Mouse (Mus musculus): ENCODE results near the gene Dnajb14. TPM values are rescaled to one million over a fixed set of nuclear protein-coding genes. Genes with fewer than 3 reads are reported as not detected.
A peak's percentile ranks its signal among the peaks of the same experiment; 100 is the strongest.

Dnajb14 gene
- total RNA-seq, 2 experiments from 2014 or later = 8.4 to 8.8 TPM

DNA sequence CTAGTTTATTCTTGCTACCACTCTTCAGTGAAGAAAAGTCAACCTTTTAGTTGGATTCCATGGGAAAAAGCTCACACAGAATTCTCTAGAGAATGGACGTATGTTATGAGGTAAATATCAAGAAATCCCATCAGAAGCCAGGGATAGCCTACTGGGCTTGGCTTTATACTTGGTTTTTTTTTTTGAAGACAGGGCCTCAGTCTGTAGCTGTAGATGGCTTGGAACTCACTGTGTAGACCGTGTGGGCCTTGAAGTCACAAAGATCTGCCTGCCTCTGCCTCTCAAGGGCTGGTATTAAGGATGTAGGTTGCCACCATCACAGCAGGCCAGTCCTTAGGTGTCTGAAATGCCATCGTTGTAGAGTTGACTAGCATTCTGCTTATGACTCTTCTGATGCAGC, 4.9 kb upstream of the Dnajb14 start:
- intact Hi-C loops (cut with DNase I) = loop anchor here (5.0 kb wide), 1 partner anchor 665 kb away; the partner anchor contains the start of gene Eif4e
- DNase-seq = no peak

DNA sequence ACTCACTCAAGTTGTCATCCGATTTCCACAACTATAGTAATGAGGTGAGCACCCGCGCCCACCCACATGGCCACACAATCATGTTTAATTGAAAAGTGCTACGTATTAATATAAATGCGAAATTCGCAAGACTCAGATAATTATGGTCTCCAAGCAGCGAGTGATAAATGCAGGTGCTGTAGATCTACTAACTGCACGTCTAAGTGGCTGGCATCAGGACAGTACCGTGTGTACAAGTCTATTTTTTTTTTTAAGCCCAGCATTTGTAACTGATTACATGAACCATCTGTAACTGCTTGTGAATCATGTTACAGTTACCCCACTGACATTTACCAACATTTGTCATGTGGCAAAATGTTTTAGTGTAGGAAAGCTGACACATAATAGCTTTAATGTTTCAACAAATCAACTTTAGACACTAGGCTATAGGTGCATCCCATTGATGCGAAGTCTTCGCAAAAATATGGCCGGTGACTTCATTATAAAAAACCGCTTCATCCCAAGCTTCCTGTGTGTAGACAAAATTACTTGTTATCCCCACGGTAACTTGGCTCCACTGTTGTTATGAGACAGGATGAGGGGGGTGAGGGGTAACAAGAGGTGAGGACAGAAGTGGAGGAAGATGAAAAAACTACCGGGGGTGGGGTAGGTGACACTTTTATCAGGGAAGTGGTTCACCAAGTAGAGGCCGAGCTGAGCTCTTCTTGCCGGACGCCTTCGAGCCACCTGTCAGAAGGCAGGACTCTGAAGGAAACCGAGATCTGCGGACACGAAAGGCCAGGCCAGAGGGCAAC, 3.9 kb upstream of the Dnajb14 start:
- intact Hi-C loops (cut with DNase I) = loop anchor here (2.0 to 5.0 kb wide), 2 partner anchors 127 to 664 kb away; partner anchors contain the start of gene Eif4e
- no peak for DNase-seq

DNA sequence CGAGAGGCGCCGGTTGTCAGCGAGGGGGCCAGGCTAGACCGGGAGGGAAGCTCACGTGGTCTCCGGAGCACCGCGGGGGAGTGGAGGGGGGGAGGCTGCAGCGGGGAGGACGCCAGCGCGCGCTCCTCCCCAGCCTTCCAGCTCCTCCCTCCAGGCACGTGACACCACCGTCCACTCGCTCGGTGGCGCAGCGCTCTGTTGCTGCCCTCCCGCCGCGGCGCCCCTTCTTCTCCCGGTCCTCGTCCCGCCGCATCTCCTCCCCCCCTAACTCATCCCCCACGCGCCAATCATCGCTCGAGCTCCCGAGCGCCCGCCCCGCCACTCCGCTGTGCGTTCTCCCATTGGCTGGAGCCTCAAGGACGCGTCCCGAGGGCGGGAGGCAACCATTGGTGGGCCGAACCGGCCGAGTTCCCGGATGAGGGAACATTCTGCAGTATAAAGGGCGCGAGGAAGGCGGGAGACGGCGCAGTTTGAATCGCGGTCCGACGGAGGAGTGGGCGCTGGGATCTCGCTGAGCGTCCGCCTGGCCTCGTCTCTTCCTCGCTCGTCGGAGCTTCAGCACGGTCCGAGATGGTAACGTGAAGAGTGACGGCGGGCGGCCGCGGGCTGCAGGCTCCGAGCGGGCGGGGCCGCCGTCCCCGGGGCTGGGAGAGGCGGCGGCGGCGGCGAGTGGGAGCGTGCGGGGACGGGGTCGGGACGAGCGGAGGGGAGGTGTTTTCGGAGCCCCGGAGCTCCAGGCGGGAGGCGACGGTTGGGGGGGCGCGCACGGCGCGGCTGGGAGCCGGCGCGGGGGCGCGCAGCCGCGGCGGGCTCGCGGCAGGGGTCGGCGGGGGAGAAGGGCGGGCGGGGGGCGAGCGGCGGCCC, 3.1 kb upstream of the Dnajb14 start, which contains the start of gene H2afz:
Gene H2afz (plus strand): TSS at position 364 of the 864 bp plus-strand sequence.
- peak; percentile 97 for DNase-seq
- intact Hi-C loops (cut with DNase I) = loop anchor here (2.0 to 5.0 kb wide), 2 partner anchors 126 to 663 kb away; partner anchors contain the start of gene Eif4e

DNA sequence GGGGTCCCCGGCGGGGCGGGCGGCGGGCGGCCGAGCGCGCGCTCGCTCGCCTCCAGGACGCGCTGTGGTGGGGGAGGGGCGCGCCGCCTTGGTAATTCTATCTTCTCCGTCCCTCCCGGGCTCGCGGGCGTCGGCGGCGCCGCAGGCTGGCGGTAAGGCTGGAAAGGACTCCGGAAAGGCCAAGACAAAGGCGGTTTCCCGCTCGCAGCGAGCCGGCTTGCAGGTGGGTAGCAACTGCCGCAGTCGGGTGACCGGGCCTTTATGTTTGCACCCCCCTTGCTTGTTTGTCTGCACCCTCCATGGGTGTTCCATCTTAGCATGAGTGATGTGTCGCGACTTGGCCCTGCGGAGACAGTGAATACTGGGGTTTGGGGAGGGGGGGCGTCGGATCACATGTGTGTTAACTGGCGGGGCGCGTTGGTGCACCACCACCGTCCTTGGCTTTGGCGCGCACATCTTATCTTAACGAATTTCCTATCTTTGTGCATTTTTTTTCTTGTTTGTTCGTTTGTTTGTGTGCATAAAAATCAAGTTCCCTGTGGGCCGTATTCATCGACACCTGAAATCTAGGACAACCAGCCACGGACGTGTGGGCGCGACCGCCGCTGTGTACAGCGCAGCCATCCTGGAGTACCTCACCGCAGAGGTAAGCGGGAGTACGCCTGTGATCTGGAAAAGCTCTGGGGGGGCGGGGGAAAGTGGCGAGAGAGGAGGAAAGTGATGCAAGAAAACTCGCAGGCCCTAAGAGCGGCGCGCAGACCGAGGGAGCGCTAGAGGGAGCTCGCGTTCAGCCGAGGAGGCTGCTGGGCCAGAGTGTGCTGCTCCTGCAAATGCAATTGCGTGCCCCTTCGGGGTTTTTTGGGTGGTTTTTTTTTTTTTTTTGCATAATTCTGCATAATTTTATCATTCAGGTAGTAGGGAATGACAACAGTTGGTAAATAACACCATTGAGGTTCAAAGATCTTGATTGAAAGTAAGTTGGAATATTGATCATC, 2.2 kb upstream of the Dnajb14 start:
- peak; percentile 83 to 89 for DNase-seq
- intact Hi-C loops (cut with DNase I) = loop anchor here (1.0 to 5.0 kb wide), 5 partner anchors 59 to 662 kb away; partner anchors contain the start of genes 1110002E22Rik, Adh5, Eif4e and Gm5105

DNA sequence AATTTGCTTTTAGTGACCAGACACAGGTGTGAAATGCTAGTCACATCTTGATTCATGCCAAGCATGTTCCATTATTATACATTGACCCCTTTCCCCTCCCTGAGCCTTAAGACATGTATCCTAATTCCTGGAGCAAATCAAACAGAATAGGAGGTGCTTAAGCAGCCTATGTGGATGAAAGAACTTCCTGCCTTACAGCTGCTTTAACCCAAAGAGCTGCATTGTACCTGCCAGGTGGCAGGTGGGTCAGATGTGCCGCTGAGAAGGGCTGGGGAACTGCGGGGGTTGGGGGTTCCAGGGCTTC, 390 bp upstream of the Dnajb14 start:
- DNase-seq = no peak
- intact Hi-C loops (cut with DNase I) = loop anchor here (1.0 to 5.0 kb wide), 4 partner anchors 51 to 575 kb away; partner anchors contain the start of genes 1110002E22Rik, Adh5, Gm5105 and Lamtor3

DNA sequence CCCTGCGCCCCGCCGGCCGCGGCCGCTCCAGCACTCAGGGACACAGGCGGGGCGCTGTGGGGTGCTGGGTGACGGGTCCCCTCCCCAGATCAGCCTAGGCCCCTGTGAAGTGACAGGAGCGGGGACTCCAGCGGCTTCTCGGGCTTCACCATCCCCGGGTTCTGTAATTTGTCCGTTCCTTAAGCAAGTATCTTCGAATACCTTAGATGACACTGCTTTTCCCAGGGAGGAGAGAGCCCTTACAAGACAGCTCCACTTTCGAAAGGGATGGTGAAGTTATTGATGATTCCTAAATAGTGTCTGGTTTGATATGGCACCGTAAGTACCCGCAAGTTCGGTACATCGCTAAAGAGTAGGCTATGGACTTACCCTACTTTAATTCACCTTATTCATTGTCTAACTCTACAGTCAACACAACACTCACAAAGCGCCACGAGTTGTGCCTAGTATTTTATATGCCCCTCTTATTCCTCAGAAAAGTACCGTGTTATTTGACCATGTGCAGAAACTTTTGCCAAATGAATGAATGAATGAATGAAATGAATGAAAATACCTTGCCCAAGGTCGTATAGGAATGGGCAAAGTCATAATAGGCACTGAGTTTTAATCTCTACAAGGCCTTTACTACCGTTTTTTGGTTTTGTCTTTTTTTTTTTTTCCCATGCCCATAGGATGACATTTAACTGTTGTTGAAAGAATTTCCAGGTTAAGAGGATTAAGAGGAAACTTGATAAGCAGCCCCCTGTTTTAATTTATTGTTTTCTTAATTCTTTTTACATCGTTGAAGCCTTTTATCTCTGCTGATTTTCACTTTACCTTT, 829 bp downstream of the Dnajb14 start:
- no peak for DNase-seq
- intact Hi-C loops (cut with DNase I) = loop anchor here (5.0 kb wide), 2 partner anchors 199 to 574 kb away; partner anchors contain the start of genes 1110002E22Rik, Adh5 and Gm5105

DNA sequence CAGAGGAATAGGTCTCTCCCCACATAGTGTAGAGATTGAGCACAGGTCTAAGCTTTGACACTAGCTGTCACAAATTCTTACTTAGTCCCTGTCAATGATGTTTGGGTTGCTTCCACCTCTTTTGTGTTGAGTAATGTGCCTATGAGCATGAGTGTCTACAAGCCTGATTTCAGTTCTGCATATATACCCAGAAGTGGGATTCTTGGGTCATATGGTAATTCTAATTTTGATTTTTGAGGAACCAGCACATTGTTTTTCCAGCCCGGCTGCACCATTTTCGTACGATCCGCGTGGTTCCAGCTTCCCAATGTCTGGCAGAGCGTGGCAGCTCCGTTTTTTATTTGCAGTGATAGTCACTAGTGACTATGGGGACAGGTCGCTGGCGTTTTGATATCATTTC, 1.9 kb downstream of the Dnajb14 start:
- intact Hi-C loops (cut with DNase I) = loop anchor here (5.0 kb wide), 2 partner anchors 198 to 573 kb away; partner anchors contain the start of genes 1110002E22Rik, Adh5 and Gm5105
- DNase-seq = no peak

DNA sequence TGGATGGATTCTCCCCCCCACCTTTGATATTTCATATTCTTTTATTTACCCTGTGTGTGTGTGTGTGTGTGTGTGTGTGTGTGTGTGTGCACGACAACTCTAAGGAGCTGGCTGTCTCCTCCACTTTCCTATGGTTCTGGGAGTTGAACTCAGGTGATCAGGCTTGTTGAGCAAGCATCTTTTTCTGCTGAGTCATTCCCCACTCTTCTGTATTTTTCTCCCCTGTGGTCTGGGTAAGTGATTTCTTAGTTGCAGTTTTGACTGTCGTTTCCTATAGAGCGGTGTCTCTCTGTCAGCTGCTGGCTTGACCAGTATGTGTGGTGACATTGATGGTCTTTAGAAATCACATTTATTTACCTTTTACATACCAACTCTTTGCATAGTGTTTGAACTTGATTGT, 11.8 kb downstream of the Dnajb14 start:
- intact Hi-C loops (cut with DNase I) = no loop called here
- no peak for DNase-seq

DNA sequence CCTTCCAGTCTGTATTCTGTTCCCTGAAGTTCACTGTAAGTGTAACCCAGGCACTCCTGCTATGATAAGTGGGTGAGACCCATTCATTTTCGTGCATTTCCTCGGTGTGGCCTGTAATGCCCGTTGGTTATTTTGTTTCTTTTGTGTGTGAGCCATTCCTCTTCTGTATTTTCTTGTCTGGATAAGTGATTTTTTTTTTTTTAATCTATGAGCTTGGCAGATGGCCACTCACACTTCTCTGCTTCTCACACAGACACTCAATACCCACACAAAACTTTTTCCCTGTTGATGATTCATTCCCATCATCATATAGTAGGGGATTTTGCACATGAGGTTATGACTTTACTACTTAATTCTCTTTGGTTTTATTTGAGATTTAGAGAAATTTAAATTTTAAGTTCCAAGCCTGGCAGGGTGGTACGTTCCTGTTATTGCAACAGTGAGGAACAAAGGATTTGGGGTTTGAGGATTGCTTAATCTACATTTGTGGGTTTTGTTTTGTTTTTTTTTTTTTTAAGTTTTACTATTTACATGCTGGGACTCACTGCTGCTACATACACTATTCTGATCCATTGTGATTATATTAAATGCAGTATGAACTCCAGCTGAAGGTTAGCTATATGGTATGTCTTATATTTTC, 12.8 kb downstream of the Dnajb14 start:
- intact Hi-C loops (cut with DNase I) = no loop called here
- no peak for DNase-seq

DNA sequence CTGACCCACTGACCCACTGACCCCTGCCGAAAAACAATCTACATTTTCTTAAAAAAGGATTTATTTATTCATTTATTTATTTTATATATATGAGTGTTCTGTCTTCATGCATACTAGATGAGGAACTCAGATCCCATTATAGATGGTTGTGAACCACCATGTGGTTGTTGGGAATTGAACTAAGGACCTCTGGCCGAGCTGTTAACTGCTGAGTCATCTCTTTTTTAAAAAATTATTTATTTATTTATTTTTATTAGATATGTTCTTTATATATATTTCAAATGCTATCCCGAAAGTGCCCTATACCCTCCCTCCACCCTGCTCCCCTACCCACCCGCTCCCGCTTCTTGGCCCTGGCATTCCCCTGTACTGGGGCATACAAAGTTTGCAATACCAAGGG, 13.6 kb downstream of the Dnajb14 start:
- DNase-seq = no peak
- intact Hi-C loops (cut with DNase I) = no loop called here

DNA sequence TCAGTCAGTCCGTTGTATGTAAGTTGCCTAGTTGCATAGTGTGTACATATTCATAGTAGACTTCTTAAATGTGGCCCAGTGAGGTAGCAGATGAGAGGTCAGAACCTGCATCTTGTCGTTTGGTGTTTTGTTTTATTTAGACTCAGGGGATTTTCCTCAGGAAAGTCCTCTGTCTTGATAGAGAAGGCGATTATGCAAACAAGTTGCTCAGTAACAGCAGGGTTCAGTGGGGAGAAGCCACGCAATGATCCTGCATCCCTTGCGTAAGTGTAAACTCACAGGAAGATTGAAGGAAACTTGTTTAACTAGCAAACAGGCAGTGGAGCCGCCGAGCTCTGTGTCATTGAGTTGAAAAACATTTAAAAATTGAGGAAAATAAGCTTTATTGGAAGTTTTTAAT, 20.5 kb downstream of the Dnajb14 start:
- DNase-seq = no peak
- intact Hi-C loops (cut with DNase I) = no loop called here

DNA sequence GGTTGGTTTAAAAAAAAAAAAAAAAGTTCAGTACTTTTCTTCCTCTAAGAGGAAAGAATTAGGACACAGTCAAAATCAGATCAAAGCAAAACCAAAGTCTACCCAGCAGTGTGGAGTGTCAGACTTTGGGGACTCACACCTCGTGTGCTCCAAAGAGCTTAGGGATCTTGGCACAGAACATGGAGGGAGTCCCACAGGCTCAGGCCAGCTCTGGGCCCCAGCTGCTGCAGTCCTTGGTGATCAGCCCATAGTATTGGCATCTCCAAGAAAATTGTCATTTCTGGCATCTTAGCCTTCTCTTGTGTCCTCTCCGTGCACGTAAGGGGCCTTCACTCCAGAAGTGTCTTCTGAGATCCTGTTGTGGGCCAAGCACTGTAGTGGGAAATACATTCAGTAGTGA, 23.6 kb downstream of the Dnajb14 start:
- intact Hi-C loops (cut with DNase I) = loop anchor here (10.0 kb wide), 1 partner anchor 116 kb away; no protein-coding TSS in a partner anchor
- no peak for DNase-seq

DNA sequence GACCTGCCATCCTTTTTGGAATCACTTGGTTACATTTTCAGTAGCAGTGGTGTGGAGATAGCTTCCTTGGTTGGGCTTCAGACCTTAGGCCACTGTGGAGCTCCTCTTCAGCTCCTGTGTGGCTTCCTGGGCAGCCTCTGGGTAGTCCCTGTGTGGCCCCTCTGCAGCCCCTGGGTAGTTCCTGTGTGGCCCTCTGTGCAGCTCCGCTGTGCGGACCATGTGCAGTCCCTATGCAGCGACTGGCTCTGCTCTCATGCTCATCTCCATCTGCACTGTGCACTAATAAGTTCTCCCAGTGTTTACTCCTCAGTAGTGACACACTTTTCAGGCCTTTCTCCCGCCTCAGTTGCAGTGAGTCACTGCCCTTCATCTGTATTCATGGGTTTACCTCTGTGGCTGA, 24.6 kb downstream of the Dnajb14 start:
- intact Hi-C loops (cut with DNase I) = loop anchor here (10.0 kb wide), 1 partner anchor 117 kb away; no protein-coding TSS in a partner anchor
- DNase-seq = no peak

DNA sequence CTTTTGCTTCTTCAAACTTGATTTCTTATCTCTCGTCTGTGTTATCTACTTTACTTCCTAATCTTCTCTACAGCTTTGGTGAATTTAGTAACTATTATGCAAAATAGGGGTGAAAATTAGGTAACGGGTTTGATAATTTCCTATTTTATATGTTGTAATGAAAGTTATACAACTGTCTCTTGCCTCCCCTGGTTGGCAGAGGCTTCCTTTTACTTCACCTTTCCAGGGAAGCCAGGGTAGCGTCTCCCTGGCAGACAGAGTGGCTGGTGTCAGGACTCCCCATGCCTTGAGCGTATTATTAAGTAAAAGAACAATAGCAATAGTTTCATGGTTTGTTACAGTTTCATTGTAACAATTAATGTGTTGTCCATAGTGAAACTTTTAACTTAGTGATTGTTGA, 26.3 kb downstream of the Dnajb14 start:
- DNase-seq = no peak
- intact Hi-C loops (cut with DNase I) = loop anchor here (10.0 kb wide), 1 partner anchor 119 kb away; no protein-coding TSS in a partner anchor

DNA sequence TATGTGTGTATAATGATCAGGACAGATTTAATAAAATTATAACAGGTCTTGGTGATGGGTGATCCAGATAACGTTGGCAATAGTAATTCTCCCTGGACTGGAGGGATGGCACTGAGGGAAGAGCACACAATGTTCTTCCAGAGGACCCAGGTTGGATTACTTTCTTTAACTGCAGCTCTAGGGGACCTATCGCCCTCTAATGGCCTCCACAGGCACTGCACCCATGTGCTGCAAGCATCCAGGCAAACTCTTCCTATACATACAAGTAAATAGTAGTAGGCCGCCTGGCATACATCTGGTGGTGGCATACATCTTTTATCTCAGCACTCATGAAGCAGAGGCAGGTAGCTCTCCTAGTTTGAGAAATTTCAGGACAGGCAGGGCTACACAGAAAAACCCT, 27.7 kb downstream of the Dnajb14 start:
- intact Hi-C loops (cut with DNase I) = loop anchor here (10.0 kb wide), 1 partner anchor 120 kb away; no protein-coding TSS in a partner anchor
- no peak for DNase-seq

DNA sequence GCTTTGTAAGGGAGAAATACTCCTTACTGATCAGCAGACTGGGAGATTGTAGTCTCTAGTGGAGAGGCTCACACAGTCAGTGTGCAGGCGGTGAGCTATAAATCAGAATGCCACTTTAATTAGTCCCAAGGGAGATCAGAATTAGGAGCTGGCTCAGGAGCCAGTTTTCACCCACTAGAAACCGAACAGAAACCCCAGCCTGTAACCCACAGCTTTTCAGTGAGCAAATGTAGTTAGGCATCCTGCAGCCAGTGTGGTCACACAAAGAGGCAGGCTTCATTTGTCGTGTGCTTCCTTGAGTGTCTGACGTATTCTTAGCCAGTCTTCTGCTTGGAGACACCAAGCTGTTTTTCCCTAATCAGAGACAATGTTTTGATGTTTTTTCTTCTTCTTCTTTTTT, 28.9 kb downstream of the Dnajb14 start:
- intact Hi-C loops (cut with DNase I) = loop anchor here (10.0 kb wide), 1 partner anchor 122 kb away; no protein-coding TSS in a partner anchor
- no peak for DNase-seq

DNA sequence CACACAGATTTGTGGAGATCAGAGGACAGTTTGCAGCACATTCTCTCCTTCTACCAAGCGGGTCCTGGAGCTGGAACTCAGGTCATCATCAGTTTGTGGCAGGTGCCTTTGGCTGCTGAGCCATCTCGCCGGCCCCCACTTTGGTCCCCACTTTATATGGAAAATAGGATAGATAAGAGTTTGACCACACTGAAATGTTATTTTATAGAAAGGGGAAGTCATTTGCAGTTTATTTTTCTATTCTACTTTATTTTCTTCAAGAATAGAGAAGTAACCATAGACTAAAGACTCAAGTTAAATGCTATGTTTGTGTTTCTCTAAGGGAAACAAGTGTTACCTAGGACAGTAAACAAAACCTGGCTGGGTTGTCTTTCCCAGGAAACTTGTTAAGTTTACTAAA, 29.4 kb downstream of the Dnajb14 start:
- no peak for DNase-seq
- intact Hi-C loops (cut with DNase I) = loop anchor here (10.0 kb wide), 1 partner anchor 122 kb away; no protein-coding TSS in a partner anchor

DNA sequence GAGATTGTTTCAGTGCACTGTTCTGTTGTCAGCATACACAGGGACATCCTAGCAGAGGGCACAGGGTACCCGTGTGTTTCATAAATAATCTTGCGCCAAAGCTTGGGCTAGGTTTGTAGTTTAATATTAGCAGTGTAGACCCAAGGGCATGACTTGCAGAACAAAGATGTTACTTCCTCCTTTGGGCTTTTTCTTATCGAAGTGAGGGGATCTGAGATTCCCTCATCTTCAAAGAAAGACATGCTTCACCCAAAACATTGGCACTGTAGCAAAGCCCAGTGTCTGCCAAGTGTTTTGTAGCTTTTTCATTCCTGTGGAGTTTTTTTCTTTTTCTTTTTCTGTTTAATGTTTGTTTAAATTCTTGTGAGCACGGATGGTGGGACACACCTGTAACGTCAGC, 30.2 kb downstream of the Dnajb14 start:
- intact Hi-C loops (cut with DNase I) = loop anchor here (10.0 kb wide), 1 partner anchor 123 kb away; no protein-coding TSS in a partner anchor

More for the DNA sequence above, 30.2 kb downstream of the Dnajb14 start:
- no peak for DNase-seq

Measured in heart, postnatal 36 days (tissue).